Mouse (Mus musculus) liver, adult 2 months (tissue): Measurements from ENCODE around the gene Sgcd.

Source experiments
- CTCF ChIP-seq: fragments of 200-500 bp; IDR thresholded peaks from 2 replicates; pipeline ENCODE4 v1.5.1; 2011; ENCODE audit warnings: low read depth, low read length, control low read depth
- POLR2A ChIP-seq: fragments of 200-500 bp; IDR thresholded peaks from 2 replicates; pipeline ENCODE4 v1.6.1; 2011; ENCODE audit warnings: low read length, control low read depth; ENCODE audit not compliant: insufficient read depth; ENCODE audit errors: extremely low read depth

- TF ChIP-seq CTCF (no peak), POLR2A (no peak)
Observed at GRCm38 (mm10) chr11:47110314-47110713, 878.5 kb downstream of the Sgcd start.
